Comparison of ENCODE assay signal across 8 mouse cellular contexts in the genomic region with DNA sequence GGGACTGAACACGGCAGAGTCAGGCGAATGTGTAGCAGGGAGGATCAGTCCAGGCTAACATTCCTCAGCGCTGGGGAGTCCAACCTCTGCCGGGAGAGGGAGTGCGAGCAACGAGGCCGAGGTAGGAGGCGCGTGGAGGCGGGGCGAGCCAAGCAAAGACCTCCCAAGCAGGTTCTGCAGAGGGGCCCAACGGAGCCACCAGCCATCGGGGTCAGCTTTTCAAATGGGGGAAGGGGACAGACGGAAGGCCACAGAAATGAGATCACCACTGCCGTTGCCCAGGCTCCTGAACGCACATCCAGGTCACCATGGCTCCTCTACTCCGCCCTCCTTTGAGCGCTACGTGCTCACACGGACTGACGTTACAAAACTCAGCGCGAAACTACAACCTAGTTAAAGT. TPM values are rescaled to one million over a fixed set of nuclear protein-coding genes. Genes with fewer than 3 reads are reported as not detected.
DNase-seq lines count a peak whose midpoint lies in the region; ATAC-seq and TF ChIP-seq lines count a peak whose summit lies in the region.

No protein-coding gene starts in this region.

- H3K4me1 ChIP-seq in lung, embryonic 14.5 days (ENCODE audit: insufficient read depth) = 0 out of 2 replicates have a peak, but pooled peaks cover 10% of the 10 kb centered on the region

- no peaks in the 10 kb centered on the region for H3K9me3 ChIP-seq in lung, embryonic 14.5 days (ENCODE audit: low read depth, low read length)

- peak overlapping the region; percentile 92 for H3K9ac ChIP-seq in lung, embryonic 14.5 days

- DNase-seq in Muller cell, postnatal 12 days (ENCODE audit: inconsistent ontology term) = peak; percentile 94
- DNase-seq in cerebellum, adult 9-11 months = peak; percentile 53
- DNase-seq in frontal cortex, adult 2 months (ENCODE audit: extremely low spot score in 1 of 2, low spot score in 1 of 2) = peak; percentile 49 to 81
- DNase-seq in heart, postnatal 4 days = peak; percentile 89
- DNase-seq in layer of hippocampus, adult 8-10 months (ENCODE audit: low spot score in 2 of 2) = peak; percentile 65 to 77
- peak; percentile 93 for DNase-seq in lung, embryonic 14.5 days
- peak; percentile 58 for DNase-seq in ovary, postnatal 10 days (ENCODE audit: low spot score)
- DNase-seq in thymus, postnatal 0 days (ENCODE audit: low spot score) = no peak

- peaks cover 38% of the 10 kb centered on the region for H3K36me3 ChIP-seq in lung, embryonic 14.5 days (ENCODE audit: insufficient read depth)

- H3K4me2 ChIP-seq in lung, embryonic 14.5 days = peak overlapping the region; percentile 82

- H3K27ac ChIP-seq in lung, embryonic 14.5 days (ENCODE audit: low read depth) = peak overlapping the region; percentile 98

- ATAC-seq in lung, embryonic 14.5 days (ENCODE audit: insufficient read depth) = peak; percentile 79

- under 1% methylated on average over 23 of the region's 23 CpGs for WGBS in lung, embryonic 14.5 days

- peak overlapping the region; percentile 81 for H3K4me3 ChIP-seq in lung, embryonic 14.5 days (ENCODE audit: low read depth, low read length)

- H3K27me3 ChIP-seq in lung, embryonic 14.5 days (ENCODE audit: insufficient read depth, low read length) = no peaks in the 10 kb centered on the region

- peak; percentile 77 for TF ChIP-seq CTCF in lung, embryonic 14.5 days (IDR thresholded peaks at IDR 0.05; ENCODE audit: low read depth)

RNA-seq across cellular contexts. Expression of gene Adamts1, which starts 1.7 kb away (rescaled TPM):
- polyA plus RNA-seq in frontal cortex, adult 2 months (2012; rRNA removed) = 6.7 and 7.4 TPM in 2 replicates
- 10 to 100 TPM; 63.7 to 68.9 TPM for total RNA-seq in heart, postnatal 4 days (2021)
- total RNA-seq in layer of hippocampus, adult 8-10 months (2022) = 10 to 100 TPM; 20.4 to 30.5 (median 25.1) TPM
- 40.0 and 40.2 TPM in 2 replicates for polyA plus RNA-seq in lung, embryonic 14.5 days (2014; fragmentation: Nextera tagmentation; extraction: Ambion mirVana)
- 2.3 and 3.2 TPM in 2 replicates for polyA plus RNA-seq in thymus, postnatal 0 days (2015; fragmentation: Nextera tagmentation; extraction: Ambion mirVana)
